Mouse (Mus musculus): ENCODE measurements around the gene Disp2. TPM values are rescaled to one million over a fixed set of nuclear protein-coding genes. Genes with fewer than 3 reads are reported as not detected.
A peak's percentile ranks its signal among the peaks of the same experiment; 100 is the strongest.

Disp2 gene
- polyA plus RNA-seq, 1 experiment from 2014 or later: 71.6 TPM

DNA sequence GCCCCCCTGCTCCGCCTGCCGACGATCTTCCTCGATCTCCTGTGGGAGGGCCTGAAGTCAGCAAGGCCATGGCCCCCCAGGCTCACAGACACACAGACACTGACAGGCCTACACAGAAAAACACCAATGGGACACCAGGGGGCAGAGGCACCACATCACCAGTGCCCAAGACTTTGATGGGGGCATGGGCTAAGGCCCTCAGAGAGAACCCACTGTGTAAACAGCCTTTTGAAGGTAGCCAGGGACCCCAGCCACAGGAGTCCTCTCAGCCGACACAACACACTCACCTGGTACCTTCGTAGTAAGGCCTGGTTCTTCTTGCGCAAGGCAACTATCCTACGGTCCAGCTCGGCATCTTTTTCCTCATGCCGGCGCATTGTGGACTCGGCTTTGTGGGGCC, 18.2 kb upstream of the Disp2 start:
- peak overlapping the region; percentile 85 for H3K27ac ChIP-seq (replicated peaks)
- H3K4me2 ChIP-seq: peak overlapping the region; percentile 44; the same call in 1 of the 2 replicates
- H3K9ac ChIP-seq: no peak overlapping the region
- no peaks in the 10 kb centered on the region for H3K36me3 ChIP-seq
- no peak for ATAC-seq (ENCODE audit: low FRiP score, low read depth)
- 0 out of 2 replicates have a peak, but pooled peaks cover 4% of the 10 kb centered on the region for H3K27me3 ChIP-seq
- no peaks in the 10 kb centered on the region for H3K9me3 ChIP-seq
- WGBS: 82% methylated on average over 12 of the region's 12 CpGs
- peaks cover 35% of the 10 kb centered on the region for H3K4me1 ChIP-seq (replicated peaks)
- no peak overlapping the region for H3K4me3 ChIP-seq

DNA sequence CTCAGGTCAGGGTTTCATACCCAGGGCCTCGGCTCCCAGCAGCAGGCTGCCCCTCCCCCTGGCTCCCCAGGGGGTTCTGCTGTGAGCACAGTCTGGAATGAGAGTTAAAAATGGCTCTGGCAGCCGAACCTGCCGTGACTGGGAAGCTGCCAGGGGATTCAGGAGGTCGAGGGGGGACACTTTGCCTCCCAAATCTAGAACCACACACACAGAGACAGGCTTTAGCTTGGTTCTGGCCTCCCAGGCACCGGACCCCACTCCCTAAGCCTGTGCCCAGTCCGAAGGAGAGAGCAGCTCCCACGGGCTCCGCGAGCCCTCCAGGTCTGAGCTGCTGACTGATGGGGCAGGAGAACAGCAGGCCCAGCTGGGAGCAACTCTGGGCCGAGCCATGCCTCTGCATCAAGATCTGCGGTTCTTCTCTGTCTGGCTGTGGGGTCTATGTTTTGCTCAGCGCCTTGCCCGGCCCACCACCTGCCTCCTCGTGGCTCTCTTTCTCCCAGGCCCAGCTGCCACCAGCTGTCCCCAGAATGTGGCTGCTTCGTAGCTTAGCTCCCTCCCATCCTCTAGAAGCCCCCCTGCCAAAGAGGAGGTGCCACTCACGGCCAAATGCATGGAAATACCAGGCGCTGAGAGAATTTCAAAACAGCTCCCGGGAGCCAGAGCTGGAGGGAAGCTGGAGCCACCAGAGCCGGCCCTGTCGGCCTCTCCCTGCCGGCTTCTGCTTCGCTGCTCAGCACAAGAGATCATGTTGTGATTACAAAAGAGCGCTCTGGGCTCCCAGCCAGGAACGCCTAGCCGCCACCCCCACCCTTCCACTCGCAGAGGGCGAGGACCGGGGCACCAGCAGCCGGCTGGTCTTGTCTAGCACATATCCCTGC, 17.4 kb upstream of the Disp2 start, which contains the start of gene Ccdc9b:
TSS of gene Ccdc9b (minus strand) at position 756 of the 878 bp plus-strand sequence.
- Histone ChIP-seq H3K4me3 (peak within 1 kb of the TSS; percentile 8), H3K4me1 (replicated peaks) (peaks cover 35% of the 10 kb centered on the region), H3K9ac (peak within 1 kb of the TSS; percentile 32; the same call in 1 of the 2 replicates), H3K9me3 (no peaks in the 10 kb centered on the region), H3K4me2 (peak within 1 kb of the TSS; percentile 44), H3K36me3 (no peaks in the 10 kb centered on the region), H3K27me3 (0 out of 2 replicates have a peak, but pooled peaks cover 4% of the 10 kb centered on the region), H3K27ac (replicated peaks) (peak within 1 kb of the TSS; percentile 85)
- peak; percentile 70 for ATAC-seq (ENCODE audit: low FRiP score, low read depth)
- WGBS: 5% methylated on average over 29 of the region's 29 CpGs

DNA sequence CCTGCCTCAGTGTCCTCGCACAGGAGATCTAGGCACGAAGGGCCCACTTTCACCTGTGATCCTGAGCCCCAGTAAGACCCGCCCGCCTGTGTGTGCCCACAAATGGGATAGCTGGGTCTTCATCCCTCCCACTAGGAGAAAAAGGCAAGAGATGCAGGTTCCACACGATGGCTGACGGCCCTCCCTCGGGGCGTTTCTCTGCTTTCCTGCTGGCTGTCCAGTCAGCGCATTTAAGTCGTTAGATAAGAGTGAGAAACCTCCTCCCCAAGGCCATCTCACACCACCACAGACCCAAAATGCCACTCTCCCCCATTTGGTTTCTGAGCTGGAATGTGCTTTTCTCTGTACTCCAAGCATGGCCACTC, 16.8 kb upstream of the Disp2 start:
- H3K4me2 ChIP-seq: peak overlapping the region; percentile 44
- H3K27me3 ChIP-seq: 0 out of 2 replicates have a peak, but pooled peaks cover 4% of the 10 kb centered on the region
- 10% methylated on average over 10 of the region's 10 CpGs for WGBS
- no peaks in the 10 kb centered on the region for H3K36me3 ChIP-seq
- no peak for ATAC-seq (ENCODE audit: low FRiP score, low read depth)
- no peaks in the 10 kb centered on the region for H3K9me3 ChIP-seq
- H3K27ac ChIP-seq (replicated peaks): peak overlapping the region; percentile 85
- no peak overlapping the region; the same call in 1 of the 2 replicates for H3K4me3 ChIP-seq
- no peak overlapping the region for H3K9ac ChIP-seq
- H3K4me1 ChIP-seq (replicated peaks): peaks cover 35% of the 10 kb centered on the region

DNA sequence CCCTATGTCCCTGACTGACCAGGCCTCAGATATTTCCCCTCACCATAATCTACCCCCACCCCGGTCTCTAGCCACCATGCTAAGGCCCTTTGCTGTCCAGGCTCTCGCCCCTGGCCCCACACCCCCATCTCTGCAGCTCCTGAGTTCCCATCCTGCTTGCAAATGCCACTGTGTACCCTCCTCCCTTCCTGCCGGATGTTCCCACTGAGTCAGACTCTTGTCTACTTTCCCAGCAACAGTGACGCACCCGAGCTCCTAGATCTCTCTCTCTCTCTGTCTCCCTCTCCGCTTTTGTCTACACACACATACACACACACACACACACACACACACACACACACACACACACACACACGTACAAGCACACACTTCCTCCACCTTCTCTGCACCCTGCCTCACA, 16.1 kb upstream of the Disp2 start:
- 0 out of 2 replicates have a peak, but pooled peaks cover 4% of the 10 kb centered on the region for H3K27me3 ChIP-seq
- no peaks in the 10 kb centered on the region for H3K36me3 ChIP-seq
- no peak overlapping the region for H3K9ac ChIP-seq
- 66% methylated on average over 7 of the region's 7 CpGs for WGBS
- peak overlapping the region; percentile 85 for H3K27ac ChIP-seq (replicated peaks)
- H3K4me2 ChIP-seq: no peak overlapping the region
- H3K9me3 ChIP-seq: no peaks in the 10 kb centered on the region
- ATAC-seq (ENCODE audit: low FRiP score, low read depth): no peak
- H3K4me1 ChIP-seq (replicated peaks): peaks cover 35% of the 10 kb centered on the region
- no peak overlapping the region for H3K4me3 ChIP-seq

DNA sequence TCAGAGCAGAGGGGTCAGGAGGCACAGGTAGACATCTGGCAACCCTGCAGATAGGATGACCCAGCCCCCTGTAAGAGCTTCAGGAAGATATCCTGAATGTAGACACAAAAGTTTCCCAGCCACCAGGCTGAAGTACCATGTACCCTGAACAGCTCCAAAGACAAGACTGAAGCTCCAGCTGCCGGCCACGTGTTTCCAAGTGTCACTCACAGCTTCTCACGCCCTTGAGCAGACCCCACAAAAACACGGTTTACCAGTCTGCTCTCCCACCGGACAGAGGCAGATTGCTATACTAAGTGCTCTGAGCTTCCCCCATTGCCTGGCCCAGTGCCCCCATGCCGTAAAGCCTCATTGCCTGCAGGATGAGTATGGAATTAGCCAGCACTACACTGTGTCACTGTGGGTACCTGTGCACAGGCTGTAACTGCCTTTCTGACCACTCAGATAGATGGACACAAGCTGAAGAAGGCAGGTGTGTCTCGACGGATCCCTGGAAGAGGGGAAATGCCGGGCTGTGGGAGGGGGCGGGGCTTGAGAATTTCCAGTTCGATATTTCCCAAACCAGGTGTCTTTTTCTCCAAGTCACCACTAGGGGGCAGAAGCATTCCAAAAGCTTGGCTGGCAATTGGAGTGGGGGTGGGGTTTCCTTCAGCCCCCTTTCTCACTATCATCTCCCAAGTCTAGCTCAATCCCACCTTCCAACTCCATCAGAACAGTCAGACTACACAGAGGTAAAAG, 15.3 kb upstream of the Disp2 start:
- peaks cover 35% of the 10 kb centered on the region for H3K4me1 ChIP-seq (replicated peaks)
- no peaks in the 10 kb centered on the region for H3K27me3 ChIP-seq
- H3K9me3 ChIP-seq: no peaks in the 10 kb centered on the region
- no peak overlapping the region for H3K9ac ChIP-seq
- no peak overlapping the region for H3K4me3 ChIP-seq
- no peak overlapping the region for H3K27ac ChIP-seq (replicated peaks)
- 0 out of 2 replicates have a peak overlapping the region, but pooled peaks have one; percentile 20 for H3K4me2 ChIP-seq
- H3K36me3 ChIP-seq: no peaks in the 10 kb centered on the region
- WGBS: 22% methylated on average over 11 of the region's 11 CpGs
- peak; percentile 5; the same call in 1 of the 2 replicates for ATAC-seq (ENCODE audit: low FRiP score, low read depth)

DNA sequence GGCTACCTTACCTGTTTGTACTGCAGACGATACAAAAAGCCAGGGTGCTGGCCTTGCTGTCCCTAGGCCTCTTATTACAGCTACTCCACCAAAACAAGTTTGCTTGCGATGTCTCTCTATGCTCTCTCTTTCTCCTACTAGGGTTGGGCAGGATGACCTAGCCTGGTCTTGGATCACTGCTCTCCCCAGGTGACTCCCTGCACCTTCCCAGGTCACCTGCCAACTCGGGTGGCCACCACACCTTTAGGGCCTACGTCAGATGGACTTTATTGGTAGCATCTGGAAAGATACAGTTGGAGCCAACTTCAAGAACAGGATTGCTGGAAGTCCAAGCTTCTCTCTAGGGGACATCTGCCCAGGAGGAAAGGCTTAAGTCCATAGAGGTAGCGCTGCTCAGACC, 14.6 kb upstream of the Disp2 start:
- Histone ChIP-seq H3K4me1 (replicated peaks) (peaks cover 35% of the 10 kb centered on the region), H3K36me3 (no peaks in the 10 kb centered on the region), H3K27ac (replicated peaks) (no peak overlapping the region), H3K9me3 (no peaks in the 10 kb centered on the region), H3K4me3 (no peak overlapping the region), H3K27me3 (no peaks in the 10 kb centered on the region), H3K4me2 (no peak overlapping the region), H3K9ac (no peak overlapping the region)
- WGBS: 82% methylated on average over 5 of the region's 5 CpGs
- no peak for ATAC-seq (ENCODE audit: low FRiP score, low read depth)

DNA sequence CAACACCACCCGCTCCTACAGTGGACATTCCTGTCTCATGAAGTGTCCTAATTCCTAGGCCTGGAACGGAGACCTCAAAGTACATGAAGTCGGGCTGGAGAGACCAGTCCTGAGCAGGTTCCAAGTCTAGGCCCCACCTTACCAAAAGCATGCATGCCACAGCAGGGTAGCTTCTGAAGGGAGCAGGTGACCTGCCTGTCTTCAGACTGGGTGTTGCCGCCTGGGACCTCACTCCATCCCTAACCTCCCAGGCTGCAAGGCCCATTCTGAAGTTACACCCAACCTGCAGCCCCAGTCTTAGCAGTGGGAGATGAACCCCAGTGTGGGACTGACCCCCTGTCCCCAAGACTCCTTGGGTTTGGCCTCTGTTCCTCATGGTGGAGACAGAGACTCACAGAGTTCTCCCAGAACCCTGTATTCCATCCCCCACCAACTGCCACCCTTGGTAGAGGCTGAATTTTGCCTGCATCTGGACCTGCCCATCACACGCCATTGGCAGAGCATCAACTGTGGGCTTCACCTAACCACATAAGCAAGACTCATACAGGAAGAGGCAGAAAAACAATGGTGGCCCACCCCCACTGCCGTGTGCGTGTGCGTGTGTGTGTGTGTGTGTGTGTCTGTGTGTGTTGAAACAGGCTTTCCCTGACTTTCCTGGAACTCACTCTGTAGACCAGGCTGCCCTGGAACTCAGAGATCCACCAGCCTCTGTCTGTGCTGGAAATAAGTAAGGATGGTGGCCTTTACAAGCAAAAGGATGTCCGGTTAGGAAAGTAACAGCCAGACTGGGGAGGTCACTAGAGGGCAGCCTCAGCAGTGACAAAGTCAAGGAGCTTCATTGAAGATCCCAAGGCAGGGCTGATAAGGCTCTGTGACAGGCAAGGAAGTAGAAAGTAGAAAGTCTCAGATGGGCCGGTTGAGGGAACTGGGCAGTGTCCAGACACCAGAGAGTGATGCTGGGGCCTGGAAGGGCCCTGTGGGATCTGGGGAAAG, 13.2 kb upstream of the Disp2 start:
- WGBS: 80% methylated on average over 10 of the region's 10 CpGs
- Histone ChIP-seq H3K36me3 (no peaks in the 10 kb centered on the region), H3K27ac (replicated peaks) (no peak overlapping the region), H3K9me3 (no peaks in the 10 kb centered on the region), H3K9ac (no peak overlapping the region), H3K4me1 (replicated peaks) (peaks cover 27% of the 10 kb centered on the region), H3K4me3 (no peak overlapping the region), H3K4me2 (no peak overlapping the region), H3K27me3 (no peaks in the 10 kb centered on the region)
- ATAC-seq (ENCODE audit: low FRiP score, low read depth): no peak

DNA sequence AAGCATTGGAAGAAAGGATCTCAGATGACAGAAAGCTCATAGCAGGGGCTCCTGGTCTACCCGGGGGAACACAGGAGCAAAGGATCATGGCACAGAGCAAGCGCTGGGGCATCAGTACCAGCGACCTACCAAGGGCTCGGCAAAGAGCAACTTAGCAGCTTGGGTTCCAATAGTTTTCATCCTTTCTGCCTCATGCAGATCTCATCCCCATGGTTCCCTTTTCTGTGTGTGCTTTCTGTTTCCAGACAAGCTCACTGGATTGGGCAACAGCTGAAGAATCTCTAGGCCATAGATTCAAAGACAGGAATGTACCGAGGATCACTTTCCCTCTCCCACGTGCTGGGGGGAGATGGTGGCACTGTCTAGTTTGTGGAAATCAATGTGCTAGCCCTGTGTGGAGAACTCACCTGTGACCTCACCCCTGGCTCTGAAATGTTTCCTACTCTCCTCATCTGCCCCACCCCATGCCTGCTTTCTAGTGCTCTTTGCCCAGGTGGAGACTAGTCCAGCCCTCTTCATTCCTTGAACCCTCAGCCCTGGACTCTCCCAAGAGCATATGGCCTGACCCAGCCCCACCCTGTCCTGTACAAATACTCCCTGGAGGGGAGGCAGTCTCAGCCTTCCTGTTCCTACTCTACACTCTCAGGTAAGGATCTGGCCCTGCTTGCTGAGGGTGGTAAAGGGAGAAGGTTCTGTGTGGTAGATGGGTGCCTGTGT, 7.2 kb upstream of the Disp2 start, which contains the start of gene Phgr1:
TSS of gene Phgr1 (plus strand) at position 612 of the 717 bp plus-strand sequence.
- Histone ChIP-seq H3K4me3 (no peak within 1 kb of the TSS), H3K9ac (no peak within 1 kb of the TSS), H3K4me2 (no peak within 1 kb of the TSS), H3K27me3 (no peaks in the 10 kb centered on the region), H3K9me3 (no peaks in the 10 kb centered on the region), H3K36me3 (no peaks in the 10 kb centered on the region), H3K27ac (replicated peaks) (no peak within 1 kb of the TSS), H3K4me1 (replicated peaks) (peaks cover 12% of the 10 kb centered on the region; the same call in 1 of the 2 replicates)
- no peak for ATAC-seq (ENCODE audit: low FRiP score, low read depth)
- WGBS: 85% methylated on average over 6 of the region's 6 CpGs

DNA sequence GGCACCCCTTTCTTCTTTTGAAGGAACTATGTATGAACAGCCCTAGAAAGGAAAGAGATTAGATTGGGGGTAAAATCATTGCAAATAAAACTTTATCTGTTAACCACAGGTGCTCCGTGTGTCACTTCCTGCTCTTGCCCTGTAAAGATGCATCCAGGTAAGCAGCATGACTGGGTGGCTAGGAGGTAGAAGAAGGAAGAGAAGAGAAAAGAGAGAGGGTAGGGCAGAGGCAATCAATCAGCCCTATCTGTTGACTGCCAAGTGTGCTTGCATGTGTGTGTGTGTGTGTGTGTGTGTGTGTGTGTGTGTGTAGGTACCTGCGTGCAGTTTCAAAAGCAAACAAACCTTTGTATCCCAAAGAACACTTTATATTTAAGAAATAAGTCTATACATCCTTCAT, 5.0 kb upstream of the Disp2 start:
- 95% methylated on average over 2 of the region's 2 CpGs for WGBS
- Histone ChIP-seq H3K36me3 (no peaks in the 10 kb centered on the region), H3K9ac (no peak overlapping the region), H3K27ac (replicated peaks) (no peak overlapping the region), H3K27me3 (no peaks in the 10 kb centered on the region), H3K9me3 (no peaks in the 10 kb centered on the region), H3K4me2 (no peak overlapping the region), H3K4me1 (replicated peaks) (peaks cover 18% of the 10 kb centered on the region), H3K4me3 (no peak overlapping the region)
- ATAC-seq (ENCODE audit: low FRiP score, low read depth): no peak

DNA sequence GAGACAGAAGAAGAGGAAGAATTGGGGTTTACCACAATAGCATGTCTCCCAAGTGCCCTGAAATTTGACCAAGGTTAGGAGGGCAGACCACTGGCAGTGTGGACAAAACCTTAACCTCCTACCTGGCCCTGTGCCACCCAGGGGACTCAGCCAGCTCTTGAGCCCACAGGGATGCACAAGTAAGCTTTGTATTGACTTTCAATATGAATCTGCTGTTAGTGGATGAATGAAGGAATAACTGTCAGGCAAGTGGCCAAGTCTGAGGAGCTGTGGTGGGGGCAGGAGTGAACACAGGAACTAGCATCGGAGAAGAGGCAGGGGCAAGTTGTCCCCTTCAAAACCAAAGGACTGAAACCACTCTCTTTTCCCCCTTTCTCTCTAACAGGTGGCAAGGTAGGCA, 4.1 kb upstream of the Disp2 start:
- H3K27ac ChIP-seq (replicated peaks): no peak overlapping the region
- WGBS: 50% methylated on average over 1 of the region's 1 CpGs
- H3K36me3 ChIP-seq: no peaks in the 10 kb centered on the region
- ATAC-seq (ENCODE audit: low FRiP score, low read depth): no peak
- H3K4me1 ChIP-seq (replicated peaks): peaks cover 19% of the 10 kb centered on the region
- no peak overlapping the region for H3K9ac ChIP-seq
- H3K4me3 ChIP-seq: no peak overlapping the region
- no peak overlapping the region for H3K4me2 ChIP-seq
- H3K9me3 ChIP-seq: no peaks in the 10 kb centered on the region
- no peaks in the 10 kb centered on the region for H3K27me3 ChIP-seq

DNA sequence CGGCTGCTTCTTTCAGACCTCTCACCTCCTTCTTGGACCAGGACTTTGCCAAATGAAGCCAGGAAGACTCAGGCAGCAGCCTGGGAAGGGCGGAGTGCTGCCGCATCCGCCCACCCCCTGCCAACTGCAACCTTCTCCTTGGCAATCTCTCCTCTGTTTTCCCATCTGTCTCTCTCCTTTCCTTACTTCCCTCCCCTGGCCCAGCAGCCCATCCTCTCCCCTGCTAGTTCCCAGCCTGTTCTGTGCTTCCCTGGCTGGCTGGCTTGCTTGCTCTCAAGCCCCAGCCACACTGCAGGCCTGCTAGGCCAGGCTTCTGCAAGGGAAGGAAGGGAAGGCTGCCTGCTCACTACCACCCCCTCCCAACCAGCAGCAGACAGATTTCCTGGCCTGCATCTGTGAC, 3.7 kb upstream of the Disp2 start:
- no peaks in the 10 kb centered on the region for H3K27me3 ChIP-seq
- H3K4me1 ChIP-seq (replicated peaks): peaks cover 24% of the 10 kb centered on the region
- H3K9me3 ChIP-seq: no peaks in the 10 kb centered on the region
- H3K9ac ChIP-seq: no peak overlapping the region
- no peaks in the 10 kb centered on the region for H3K36me3 ChIP-seq
- peak overlapping the region; percentile 44; the same call in 1 of the 2 replicates for H3K27ac ChIP-seq (replicated peaks)
- no peak overlapping the region for H3K4me2 ChIP-seq
- WGBS: 69% methylated on average over 3 of the region's 4 CpGs
- ATAC-seq (ENCODE audit: low FRiP score, low read depth): no peak
- H3K4me3 ChIP-seq: no peak overlapping the region

Data from hindbrain, embryonic 15.5 days (tissue).